Comparison of ENCODE assay signal across 7 mouse cellular contexts in genomic region chr2:77703080-77703479, GRCm38 (mm10).
DNase-seq lines count a peak whose midpoint lies in the region; ATAC-seq lines count a peak whose summit lies in the region.

No protein-coding gene starts in this region.

- no peaks in the 10 kb centered on the region for H3K36me3 ChIP-seq in limb, embryonic 12.5 days
- H3K36me3 ChIP-seq in limb, embryonic 10.5 days, result no peaks in the 10 kb centered on the region
- H3K36me3 ChIP-seq in forebrain, embryonic 14.5 days (ENCODE audit: control insufficient read depth, insufficient read depth, low read length), result no peaks in the 10 kb centered on the region
- H3K36me3 ChIP-seq in hindbrain, embryonic 15.5 days, result no peaks in the 10 kb centered on the region
- no peaks in the 10 kb centered on the region for H3K36me3 ChIP-seq in limb, embryonic 15.5 days
- H3K36me3 ChIP-seq in stomach, embryonic 14.5 days (ENCODE audit: control insufficient read depth, insufficient read depth, low read length), result no peaks in the 10 kb centered on the region

- no peak for ATAC-seq in limb, embryonic 12.5 days (ENCODE audit: insufficient number of reproducible peaks, insufficient read depth, low FRiP score, low TSS enrichment, low read depth)
- ATAC-seq in forebrain, embryonic 14.5 days, result peak; percentile 35; the same call in 1 of the 2 replicates
- ATAC-seq in hindbrain, embryonic 15.5 days (ENCODE audit: low FRiP score, low read depth), result peak; percentile 57
- ATAC-seq in limb, embryonic 15.5 days (ENCODE audit: insufficient number of reproducible peaks, low FRiP score, low TSS enrichment, low read depth), result no peak
- ATAC-seq in stomach, embryonic 14.5 days (ENCODE audit: insufficient number of reproducible peaks, insufficient read depth, low FRiP score, low read depth), result no peak

- H3K9ac ChIP-seq in limb, embryonic 12.5 days (replicated peaks), result no peak overlapping the region
- peak overlapping the region; percentile 10 for H3K9ac ChIP-seq in forebrain, embryonic 14.5 days (ENCODE audit: low read length)
- H3K9ac ChIP-seq in hindbrain, embryonic 15.5 days, result peak overlapping the region; percentile 25
- no peak overlapping the region for H3K9ac ChIP-seq in limb, embryonic 15.5 days
- H3K9ac ChIP-seq in stomach, embryonic 14.5 days (replicated peaks; ENCODE audit: low read depth, low read length), result no peak overlapping the region

- H3K4me2 ChIP-seq in limb, embryonic 12.5 days, result peak overlapping the region; percentile 36
- H3K4me2 ChIP-seq in forebrain, embryonic 14.5 days (ENCODE audit: low read length), result peak overlapping the region; percentile 42
- peak overlapping the region; percentile 55 for H3K4me2 ChIP-seq in hindbrain, embryonic 15.5 days
- H3K4me2 ChIP-seq in limb, embryonic 15.5 days, result peak overlapping the region; percentile 22; the same call in 1 of the 2 replicates
- H3K4me2 ChIP-seq in stomach, embryonic 14.5 days (replicated peaks; ENCODE audit: low read depth, low read length), result peak overlapping the region; percentile 40

- H3K27ac ChIP-seq in limb, embryonic 12.5 days, result no peak overlapping the region
- H3K27ac ChIP-seq in limb, embryonic 10.5 days, result no peak overlapping the region
- no peak overlapping the region; the same call in 1 of the 2 replicates for H3K27ac ChIP-seq in forebrain, embryonic 14.5 days (ENCODE audit: low read depth, low read length)
- H3K27ac ChIP-seq in hindbrain, embryonic 15.5 days (replicated peaks), result peak overlapping the region; percentile 74
- no peak overlapping the region for H3K27ac ChIP-seq in limb, embryonic 15.5 days
- no peak overlapping the region for H3K27ac ChIP-seq in stomach, embryonic 14.5 days (ENCODE audit: low read length)

- H3K27me3 ChIP-seq in limb, embryonic 12.5 days, result no peaks in the 10 kb centered on the region
- no peaks in the 10 kb centered on the region for H3K27me3 ChIP-seq in limb, embryonic 10.5 days (ENCODE audit: low read depth, poor library complexity, severe bottlenecking)
- no peaks in the 10 kb centered on the region for H3K27me3 ChIP-seq in forebrain, embryonic 14.5 days (replicated peaks; ENCODE audit: control insufficient read depth, insufficient read depth, low read length)
- no peaks in the 10 kb centered on the region for H3K27me3 ChIP-seq in hindbrain, embryonic 15.5 days
- H3K27me3 ChIP-seq in limb, embryonic 15.5 days, result no peaks in the 10 kb centered on the region
- H3K27me3 ChIP-seq in stomach, embryonic 14.5 days (ENCODE audit: control insufficient read depth, insufficient read depth, low read length), result no peaks in the 10 kb centered on the region

- WGBS in limb, embryonic 12.5 days, result 66% methylated on average over 19 of the region's 19 CpGs
- WGBS in limb, embryonic 10.5 days, result 72% methylated on average over 19 of the region's 19 CpGs
- WGBS in forebrain, embryonic 14.5 days, result 40% methylated on average over 19 of the region's 19 CpGs
- WGBS in hindbrain, embryonic 15.5 days, result 18% methylated on average over 19 of the region's 19 CpGs
- 51% methylated on average over 19 of the region's 19 CpGs for WGBS in limb, embryonic 15.5 days
- 21% methylated on average over 19 of the region's 19 CpGs for WGBS in stomach, embryonic 14.5 days

- no peak for DNase-seq in limb, embryonic 10.5 days (ENCODE audit: low spot score)
- DNase-seq in forebrain, embryonic 14.5 days (ENCODE audit: low spot score), result peak; percentile 70
- DNase-seq in thymus, postnatal 36 days, result no peak

- H3K4me3 ChIP-seq in limb, embryonic 12.5 days (replicated peaks), result no peak overlapping the region
- no peak overlapping the region for H3K4me3 ChIP-seq in limb, embryonic 10.5 days
- peak overlapping the region; percentile 13 for H3K4me3 ChIP-seq in forebrain, embryonic 14.5 days (ENCODE audit: low read depth, low read length)
- peak overlapping the region; percentile 40 for H3K4me3 ChIP-seq in hindbrain, embryonic 15.5 days
- H3K4me3 ChIP-seq in limb, embryonic 15.5 days, result peak overlapping the region; percentile 14
- peak overlapping the region; percentile 13 for H3K4me3 ChIP-seq in stomach, embryonic 14.5 days (ENCODE audit: low read depth, low read length)

- no peaks in the 10 kb centered on the region for H3K9me3 ChIP-seq in limb, embryonic 12.5 days
- no peaks in the 10 kb centered on the region for H3K9me3 ChIP-seq in limb, embryonic 10.5 days (replicated peaks)
- no peaks in the 10 kb centered on the region for H3K9me3 ChIP-seq in forebrain, embryonic 14.5 days (replicated peaks; ENCODE audit: control insufficient read depth, low read length)
- H3K9me3 ChIP-seq in hindbrain, embryonic 15.5 days, result no peaks in the 10 kb centered on the region
- H3K9me3 ChIP-seq in limb, embryonic 15.5 days, result no peaks in the 10 kb centered on the region
- no peaks in the 10 kb centered on the region for H3K9me3 ChIP-seq in stomach, embryonic 14.5 days (ENCODE audit: control insufficient read depth, low read depth, low read length)

- peaks cover 5% of the 10 kb centered on the region for H3K4me1 ChIP-seq in limb, embryonic 12.5 days (replicated peaks)
- H3K4me1 ChIP-seq in limb, embryonic 10.5 days, result peaks cover 37% of the 10 kb centered on the region
- no peaks in the 10 kb centered on the region for H3K4me1 ChIP-seq in forebrain, embryonic 14.5 days (ENCODE audit: control insufficient read depth, insufficient read depth, low read length)
- peaks cover 15% of the 10 kb centered on the region; the same call in 1 of the 2 replicates for H3K4me1 ChIP-seq in hindbrain, embryonic 15.5 days (replicated peaks)
- peaks cover 3% of the 10 kb centered on the region; the same call in 1 of the 2 replicates for H3K4me1 ChIP-seq in limb, embryonic 15.5 days
- H3K4me1 ChIP-seq in stomach, embryonic 14.5 days (ENCODE audit: control insufficient read depth, insufficient read depth, low read length), result no peaks in the 10 kb centered on the region

Comparison
In these comparisons a context has a peak if more than half of its experiments do, and no peak if none do; other contexts are left out.
1. H3K4me3 ChIP-seq: peak in forebrain, embryonic 14.5 days (single experiment), hindbrain, embryonic 15.5 days (single experiment), limb, embryonic 15.5 days (single experiment) and stomach, embryonic 14.5 days (single experiment); none in limb, embryonic 12.5 days (single experiment) and limb, embryonic 10.5 days (single experiment).
2. ATAC-seq: peak in forebrain, embryonic 14.5 days (single experiment) and hindbrain, embryonic 15.5 days (single experiment); none in limb, embryonic 12.5 days (single experiment), limb, embryonic 15.5 days (single experiment) and stomach, embryonic 14.5 days (single experiment).
3. H3K9ac ChIP-seq: peak in forebrain, embryonic 14.5 days (single experiment) and hindbrain, embryonic 15.5 days (single experiment); none in limb, embryonic 12.5 days (single experiment), limb, embryonic 15.5 days (single experiment) and stomach, embryonic 14.5 days (single experiment).
4. Peak in every context shown above with its lines, with median percentiles within 50 percentile points of each other: H3K4me2 ChIP-seq.